Comparison of ENCODE assay signal across 8 mouse cellular contexts in genomic region chr13:41358009-41358408, GRCm38 (mm10).
DNase-seq lines count a peak whose midpoint lies in the region; ATAC-seq and TF ChIP-seq lines count a peak whose summit lies in the region.

No protein-coding gene starts in this region.

- no peaks in the 10 kb centered on the region for H3K9me3 ChIP-seq in midbrain, embryonic 12.5 days

- TF ChIP-seq CTCF in left cerebral cortex, adult 2 months (IDR thresholded peaks at IDR 0.05), result no peak
- no peak for TF ChIP-seq CTCF in embryonic fibroblast, embryonic 13.5 days (IDR thresholded peaks at IDR 0.05; ENCODE audit: borderline replicate concordance, insufficient read depth, low read length)

- intact Hi-C loops in left cerebral cortex, adult 2 months (cut with DNase I), result loop anchor here (1.0 to 5.0 kb wide), 5 partner anchors 19 to 247 kb away; partner anchors contain the start of gene Tmem170b

- 0 out of 2 replicates have a peak, but pooled peaks cover 5% of the 10 kb centered on the region for H3K27me3 ChIP-seq in midbrain, embryonic 12.5 days

- ATAC-seq in midbrain, embryonic 12.5 days (ENCODE audit: low FRiP score, low read depth), result no peak

- peak overlapping the region; percentile 68 for H3K4me3 ChIP-seq in left cerebral cortex, adult 2 months
- peak overlapping the region; percentile 92 for H3K4me3 ChIP-seq in embryonic fibroblast, embryonic 13.5 days (ENCODE audit: insufficient read depth, low read length)
- H3K4me3 ChIP-seq in midbrain, embryonic 12.5 days, result peak overlapping the region; percentile 59

- H3K9ac ChIP-seq in midbrain, embryonic 12.5 days (replicated peaks), result peak overlapping the region; percentile 67

- no peak for TF ChIP-seq POLR2A in embryonic fibroblast, embryonic 13.5 days (IDR thresholded peaks at IDR 0.05; ENCODE audit: low read depth, low read length)

- no peak for DNase-seq in left cerebral cortex, adult 2 months (ENCODE audit: extremely low spot score in 1 of 2, low spot score in 2 of 2)
- DNase-seq in left cerebral cortex, adult 11 months (ENCODE audit: low spot score), result no peak
- peak; percentile 41 for DNase-seq in kidney, adult 18-20 months
- DNase-seq in B cell, adult 2 months, result no peak
- DNase-seq in adrenal gland, adult 2 months, result no peak
- DNase-seq in spleen, postnatal 36 days (ENCODE audit: low spot score in 2 of 2), result no peak

- peak overlapping the region; percentile 63 for H3K4me2 ChIP-seq in midbrain, embryonic 12.5 days (replicated peaks)

- peaks cover 3% of the 10 kb centered on the region; the same call in 1 of the 2 replicates for H3K4me1 ChIP-seq in embryonic fibroblast, embryonic 13.5 days (ENCODE audit: control insufficient read depth, insufficient read depth, low read length)
- H3K4me1 ChIP-seq in midbrain, embryonic 12.5 days, result peaks cover 44% of the 10 kb centered on the region

- H3K27ac ChIP-seq in left cerebral cortex, adult 2 months, result peak overlapping the region; percentile 90
- peak overlapping the region; percentile 92 for H3K27ac ChIP-seq in embryonic fibroblast, embryonic 13.5 days (ENCODE audit: insufficient read depth, low read length)
- peak overlapping the region; percentile 89; the same call in 1 of the 2 replicates for H3K27ac ChIP-seq in midbrain, embryonic 12.5 days (replicated peaks)

- WGBS in midbrain, embryonic 12.5 days, result 20% methylated on average over 10 of the region's 10 CpGs

- no peaks in the 10 kb centered on the region for H3K36me3 ChIP-seq in midbrain, embryonic 12.5 days
